Mouse (Mus musculus) monocyte, adult 5-6 weeks (primary cell): ENCODE data around the gene Vangl1. TPM values are rescaled to one million over a fixed set of nuclear protein-coding genes. Genes with fewer than 3 reads are reported as not detected.

ENCODE experiments used
- ATAC-seq: fragments of 153-309, 156-312 bp; replicated peaks from 2 replicates; pipeline ENCODE4 v1.8.0; 2017; ENCODE audit warnings: mild to moderate bottlenecking; ENCODE audit not compliant: low TSS enrichment, insufficient number of reproducible peaks, severe bottlenecking, poor library complexity, low FRiP score
- total RNA-seq: library from RNA; stranded (forward); fragments of 200-1000, 200-491, 200-594 nt; gene quantifications from 3 replicates; pipeline ENCODE4 v1.2.3, GENCODE M21; 2017

The Vangl1 gene
- total RNA-seq, 1 experiment from 2014 or later = 1.4 TPM

DNA sequence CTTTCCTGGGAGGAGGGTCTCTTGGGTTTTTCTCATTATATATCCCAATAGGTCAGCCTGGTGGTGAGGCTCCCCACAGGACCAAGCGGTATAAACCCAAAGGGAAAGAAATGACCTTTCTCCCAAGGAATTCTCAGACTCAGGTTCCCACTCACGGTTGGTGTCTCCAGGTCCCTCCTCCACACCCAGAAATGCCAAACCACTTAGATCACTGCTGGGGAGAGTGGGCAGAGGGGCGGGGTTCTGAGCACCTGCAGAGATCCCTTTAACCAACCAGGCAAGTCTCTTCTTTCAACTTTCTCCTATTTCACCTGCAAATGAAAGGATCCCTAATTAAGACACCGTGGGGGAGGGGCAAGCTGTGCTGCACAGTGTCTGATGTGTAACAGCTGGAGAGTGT lies 51.6 kb downstream of the Vangl1 start:
- no peak for ATAC-seq

- no peak for ATAC-seq
Measured at GRCm38 (mm10) chr3:102152471-102152870, 52.0 kb downstream of the Vangl1 start.

DNA sequence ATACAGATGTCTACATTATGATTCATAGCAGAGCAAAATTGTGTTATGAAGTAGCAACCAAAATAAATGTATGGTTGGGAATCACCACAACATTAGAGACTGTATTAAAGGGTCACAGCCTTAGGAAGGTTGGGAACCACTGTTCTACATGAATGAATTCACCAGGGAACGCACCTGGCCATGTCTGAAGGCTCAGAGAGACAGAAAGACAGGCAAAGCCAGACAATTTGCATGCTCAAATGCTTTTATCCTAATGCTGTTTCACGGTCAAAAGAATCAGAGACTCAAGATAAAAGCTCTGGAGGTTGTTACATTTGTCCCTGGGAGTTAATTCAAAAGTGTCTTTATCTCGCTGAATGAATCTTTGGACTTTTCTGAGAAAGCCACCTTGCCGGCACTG lies 52.6 kb downstream of the Vangl1 start:
- ATAC-seq = no peak

DNA sequence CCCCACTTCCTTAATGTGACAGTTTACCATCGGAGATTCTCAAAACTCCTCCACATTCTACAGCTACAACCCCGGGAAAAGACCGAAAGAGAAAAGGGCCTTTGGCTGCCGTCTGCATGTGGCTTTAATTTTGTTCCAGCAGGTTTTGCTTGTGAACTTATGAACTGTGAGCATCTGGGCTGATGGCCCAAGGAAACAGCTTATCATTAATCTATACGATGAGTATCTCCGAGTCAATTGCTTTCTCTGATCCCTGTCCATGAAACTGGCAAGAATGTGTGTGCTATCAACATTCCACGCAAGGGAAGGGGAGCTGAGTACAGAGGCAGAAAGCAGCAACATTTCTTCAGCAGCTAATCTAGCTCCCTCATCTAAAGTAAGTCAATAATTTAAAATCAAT lies 54.6 kb downstream of the Vangl1 start:
- no peak for ATAC-seq

- ATAC-seq = no peak
Measured at GRCm38 (mm10) chr3:102147189-102147588, 57.3 kb downstream of the Vangl1 start.

GRCm38 (mm10) chr3:102146428-102146827 lies 58.1 kb downstream of the Vangl1 start:
- no peak for ATAC-seq

DNA sequence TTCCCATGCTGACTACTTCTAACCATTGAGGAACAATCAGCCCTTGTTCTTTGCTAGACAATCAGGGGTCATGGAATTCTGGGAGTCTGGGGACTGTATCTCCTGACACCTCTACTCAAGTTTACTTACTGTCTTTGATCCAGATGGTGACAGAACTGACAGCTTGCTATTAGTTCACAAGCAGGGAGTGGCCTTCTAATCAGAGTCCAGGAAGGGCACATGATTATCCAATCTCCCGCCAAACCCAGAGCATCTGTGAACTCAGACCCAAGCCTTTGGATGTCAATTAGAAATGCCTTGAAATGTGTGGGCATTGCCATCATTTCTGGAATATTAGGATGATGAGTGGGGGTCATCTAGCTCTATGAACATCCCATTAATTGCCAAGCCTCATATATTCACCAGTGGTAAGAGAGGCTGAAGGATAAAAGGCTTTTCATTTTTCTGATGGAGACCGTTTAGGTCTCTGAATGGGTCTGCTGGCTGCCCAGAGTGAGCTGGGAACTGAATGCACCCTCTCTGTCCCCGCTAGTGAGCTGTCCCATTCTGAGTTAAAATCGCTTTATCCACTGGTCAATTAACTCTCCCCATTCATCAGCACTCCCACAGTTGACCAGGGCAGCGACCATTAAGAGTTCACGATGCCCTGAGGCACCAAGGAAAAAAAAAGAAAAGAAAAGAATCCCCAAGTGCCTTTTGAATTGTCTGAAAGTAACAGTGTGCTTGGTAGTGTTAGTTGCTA lies 58.7 kb downstream of the Vangl1 start:
- no peak for ATAC-seq

- ATAC-seq = no peak
Measured at GRCm38 (mm10) chr3:102144401-102144800, 60.1 kb downstream of the Vangl1 start.

DNA sequence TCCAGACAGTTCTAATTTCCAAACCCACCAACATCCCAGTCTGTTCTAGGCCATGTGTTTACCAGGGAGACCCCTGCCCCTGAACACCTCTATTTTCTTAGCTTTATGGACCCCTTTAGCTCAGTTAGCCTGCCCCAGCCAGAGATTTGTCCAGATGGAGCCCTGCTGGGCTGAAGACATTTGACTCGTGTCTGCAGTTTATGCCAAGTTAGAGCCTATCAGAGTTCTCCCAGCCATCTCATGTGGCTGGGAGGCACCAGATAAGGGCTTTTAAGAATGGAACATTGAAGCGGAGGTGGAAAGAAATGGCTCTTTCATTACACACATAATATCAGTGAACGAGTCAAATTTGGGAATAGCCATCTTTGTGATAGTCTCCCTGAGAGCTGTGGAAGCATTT lies 61.0 kb downstream of the Vangl1 start:
- ATAC-seq = no peak

- no peak for ATAC-seq
Measured at GRCm38 (mm10) chr3:102142947-102143346, 61.5 kb downstream of the Vangl1 start.

DNA sequence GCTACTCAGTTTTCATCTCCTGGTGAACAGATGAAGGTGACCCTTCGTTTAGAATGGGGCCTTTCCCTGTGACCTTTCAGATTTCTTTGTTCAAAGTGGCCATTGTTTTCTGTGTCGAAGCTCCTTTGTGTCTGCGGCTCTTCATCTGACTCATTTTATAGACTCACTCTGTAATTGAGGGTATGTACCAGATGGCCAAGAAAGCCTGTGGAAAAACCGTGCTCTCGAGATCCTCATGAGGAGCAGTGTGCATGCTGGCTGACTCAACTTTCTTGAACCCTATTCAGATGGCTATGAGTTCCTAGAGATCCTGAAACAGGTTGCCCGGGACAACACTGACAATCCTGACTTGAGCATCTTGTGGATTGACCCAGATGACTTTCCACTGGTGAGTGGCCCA lies 62.6 kb downstream of the Vangl1 start:
- ATAC-seq = no peak

DNA sequence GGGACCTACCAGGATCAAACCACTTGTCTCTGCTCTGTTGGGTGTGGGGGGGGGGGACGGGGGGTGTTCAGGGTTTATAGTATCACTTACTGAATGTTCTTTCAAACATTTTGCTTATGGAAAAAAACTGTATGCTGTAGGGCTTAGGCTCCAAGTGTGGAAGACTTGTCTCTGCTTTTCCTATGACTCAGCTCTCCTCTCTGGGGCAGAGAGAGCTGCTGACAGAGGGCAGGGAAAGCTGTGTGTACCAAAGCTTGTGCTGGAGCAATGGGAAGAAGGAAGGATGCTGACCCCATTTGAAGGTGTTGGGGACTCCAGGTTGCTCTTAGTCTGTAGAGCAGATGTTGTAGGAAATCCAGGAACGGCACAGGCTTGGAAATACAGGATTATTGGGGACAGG lies 63.0 kb downstream of the Vangl1 start:
- no peak for ATAC-seq

GRCm38 (mm10) chr3:102140606-102141005 lies 63.9 kb downstream of the Vangl1 start:
- ATAC-seq = no peak

- ATAC-seq = no peak
Measured at GRCm38 (mm10) chr3:102138899-102139298, 65.6 kb downstream of the Vangl1 start.

DNA sequence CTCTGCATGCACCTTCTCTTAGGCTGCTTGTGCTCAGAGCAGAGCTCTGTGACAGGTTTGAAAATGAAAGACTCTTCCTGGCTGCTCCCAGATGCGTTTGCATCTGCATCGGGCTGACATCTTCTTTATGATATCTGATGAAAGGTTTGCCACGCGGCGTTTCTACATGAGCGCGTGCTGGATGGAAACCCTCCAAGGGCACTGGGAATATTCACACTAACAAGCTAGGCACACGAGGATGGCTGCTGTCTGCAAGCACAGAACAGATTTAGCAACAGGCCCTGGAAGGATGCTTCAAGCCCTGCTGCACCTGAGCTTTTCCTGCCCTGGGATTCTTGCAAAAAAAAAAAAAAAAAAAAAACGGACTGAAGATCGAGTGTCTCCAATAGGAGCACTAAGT lies 67.3 kb downstream of the Vangl1 start:
- ATAC-seq = no peak

- ATAC-seq = no peak
Measured at GRCm38 (mm10) chr3:102135389-102136113, 68.9 kb downstream of the Vangl1 start.

DNA sequence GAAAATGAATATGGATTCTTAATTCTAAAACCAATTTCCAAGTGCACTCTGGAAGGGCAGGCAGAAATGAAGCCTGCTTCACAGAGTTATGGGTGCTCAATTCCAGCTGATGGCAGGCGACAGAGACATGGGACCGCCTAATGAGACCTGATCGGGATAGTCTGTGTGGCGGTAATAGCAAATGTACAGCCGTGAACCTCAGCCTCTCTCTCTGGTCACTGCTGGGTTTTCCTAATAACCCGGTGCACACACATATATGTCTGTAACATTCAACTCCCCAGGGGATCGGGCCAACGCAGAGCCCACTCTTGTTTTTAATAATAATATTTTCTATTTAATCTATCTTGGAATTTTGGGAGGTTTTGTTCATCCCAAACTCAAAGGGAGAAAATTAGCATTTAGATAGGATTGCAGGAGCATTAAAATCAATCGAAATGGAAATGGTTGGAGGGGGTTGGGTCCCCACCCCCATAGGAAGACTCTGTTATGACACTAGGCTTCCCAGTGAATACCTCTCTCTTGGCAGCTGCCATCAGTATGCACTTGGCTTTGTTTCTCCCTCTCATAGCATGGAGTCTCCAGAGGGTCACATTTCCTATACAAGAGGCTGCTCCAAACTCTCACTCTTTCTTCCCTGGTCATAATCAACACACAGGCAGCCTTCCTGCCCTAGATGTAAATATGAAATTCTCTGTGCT lies 72.7 kb downstream of the Vangl1 start:
- ATAC-seq = no peak

- ATAC-seq = no peak
Measured at GRCm38 (mm10) chr3:102130478-102130877, 74.0 kb downstream of the Vangl1 start.

- ATAC-seq = no peak
Measured at GRCm38 (mm10) chr3:102128242-102128641, 76.3 kb downstream of the Vangl1 start.

- no peak for ATAC-seq
Measured at GRCm38 (mm10) chr3:102127114-102127513, 77.4 kb downstream of the Vangl1 start.
